Mouse (Mus musculus): ENCODE data around the gene Ints2. TPM values are rescaled to one million over a fixed set of nuclear protein-coding genes. Genes with fewer than 3 reads are reported as not detected.

Gene Ints2
- polyA plus RNA-seq, 1 experiment from 2014 or later: 18.9 TPM

Other genes with a start within 250 kb of the Ints2 start
- 2.3 and 2.6 TPM in 2 replicates for gene Brip1, start 56.4 kb downstream of the Ints2 start, polyA plus RNA-seq (2015; fragmentation: Nextera tagmentation; extraction: Ambion mirVana)
- 7.5 and 8.2 TPM in 2 replicates for gene Med13, start 100.0 kb upstream of the Ints2 start, polyA plus RNA-seq (2015; fragmentation: Nextera tagmentation; extraction: Ambion mirVana)
- gene Rnft1, start 227.1 kb upstream of the Ints2 start, polyA plus RNA-seq (2015; fragmentation: Nextera tagmentation; extraction: Ambion mirVana): 17.8 and 17.9 TPM in 2 replicates

All from hindbrain, embryonic 15.5 days (tissue).